Mouse (Mus musculus) v-Abl transformed pro-B cells (cell line): ENCODE measurements around the gene Ncam2.
"Not testable (repeated sequence)": the region's sequence is repeated elsewhere in the genome, so short reads cannot be mapped to it uniquely, and the experiment has no call there.

Experiments used
- in situ Hi-C, 2 experiments: fragments of 400-800 bp; cut with MboI; formaldehyde crosslinking; loops; one replicate each; pipeline ENCODE4 v1.15.1; 2025; ENCODE audit not compliant: unreplicated experiment in 2 of 2

The Ncam2 gene

GRCm38 (mm10) chr16:81284859-81285837 is 84.7 kb downstream of the Ncam2 start:
- in situ Hi-C loops, result loop anchor here in 1 of 2 experiments (5.0 kb wide), 1 partner anchor 83 kb away; the partner anchor contains the start of gene Ncam2

GRCm38 (mm10) chr16:81285882-81286281 is 85.4 kb downstream of the Ncam2 start:
- in situ Hi-C loops, result no loop called here

GRCm38 (mm10) chr16:81303806-81304205 is 103.3 kb downstream of the Ncam2 start:
- in situ Hi-C loops, result no loop called here

GRCm38 (mm10) chr16:81309215-81309614 is 108.7 kb downstream of the Ncam2 start:
- in situ Hi-C loops, result no loop called here

- in situ Hi-C loops, result no loop called here
These were observed 118.5 kb downstream of the Ncam2 start for GRCm38 (mm10) chr16:81319037-81319436.

GRCm38 (mm10) chr16:81330539-81330938 is 130.0 kb downstream of the Ncam2 start:
- in situ Hi-C loops, result loop anchor here (5.0 to 25.0 kb wide), 4 partner anchors 264 to 1607 kb away; no protein-coding TSS in a partner anchor

GRCm38 (mm10) chr16:81365901-81366300 is 165.4 kb downstream of the Ncam2 start:
- in situ Hi-C loops, result no loop called here

- in situ Hi-C loops, result no loop called here
These were observed 173.7 kb downstream of the Ncam2 start for GRCm38 (mm10) chr16:81374234-81374633.

- in situ Hi-C loops, result no loop called here
These were observed 179.9 kb downstream of the Ncam2 start for GRCm38 (mm10) chr16:81380434-81380833.

- in situ Hi-C loops, result no loop called here
These were observed 188.1 kb downstream of the Ncam2 start for GRCm38 (mm10) chr16:81388646-81389045.

- in situ Hi-C loops, result loop anchor here in 1 of 2 experiments (10.0 kb wide), 1 partner anchor 230 kb away; the partner anchor contains the start of gene Ncam2
These were observed 234.1 kb downstream of the Ncam2 start for GRCm38 (mm10) chr16:81434559-81434958.

GRCm38 (mm10) chr16:81437091-81437867 is 236.8 kb downstream of the Ncam2 start:
- in situ Hi-C loops, result loop anchor here in 1 of 2 experiments (5.0 to 10.0 kb wide), 2 partner anchors 85 to 232 kb away; partner anchors contain the start of gene Ncam2

- in situ Hi-C loops, result loop anchor here in 1 of 2 experiments (5.0 to 10.0 kb wide), 2 partner anchors 86 to 233 kb away; partner anchors contain the start of gene Ncam2
These were observed 237.4 kb downstream of the Ncam2 start for GRCm38 (mm10) chr16:81437868-81438249.

- in situ Hi-C loops, result no loop called here
These were observed 250.4 kb downstream of the Ncam2 start for GRCm38 (mm10) chr16:81450851-81451250.

GRCm38 (mm10) chr16:81452988-81453387 is 252.5 kb downstream of the Ncam2 start:
- in situ Hi-C loops, result no loop called here

- in situ Hi-C loops, result no loop called here
These were observed 254.0 kb downstream of the Ncam2 start for GRCm38 (mm10) chr16:81454472-81454871.

- in situ Hi-C loops, result not testable (repeated sequence)
These were observed 262.2 kb downstream of the Ncam2 start for GRCm38 (mm10) chr16:81462731-81463130.

- in situ Hi-C loops, result no loop called here
These were observed 272.4 kb downstream of the Ncam2 start for GRCm38 (mm10) chr16:81472925-81473324.

- in situ Hi-C loops, result no loop called here
These were observed 280.6 kb downstream of the Ncam2 start for GRCm38 (mm10) chr16:81481058-81481457.

- in situ Hi-C loops, result no loop called here
These were observed 295.6 kb downstream of the Ncam2 start for GRCm38 (mm10) chr16:81496111-81496510.

- in situ Hi-C loops, result no loop called here
These were observed 302.1 kb downstream of the Ncam2 start for GRCm38 (mm10) chr16:81502578-81502977.
